Mouse (Mus musculus): Measurements from ENCODE around the gene Cd300ld5.

GRCm38 (mm10) chr11:114981866-114982265 is 55.7 kb downstream of the Cd300ld5 start:
- TF ChIP-seq GATA1 (IDR thresholded peaks at IDR 0.05; ENCODE audit: low read length), result no peak
- no peak for TF ChIP-seq TAL1 (IDR thresholded peaks at IDR 0.05; ENCODE audit: low read length)
